12 mouse cellular contexts compared by ENCODE assay signal in the genomic region with DNA sequence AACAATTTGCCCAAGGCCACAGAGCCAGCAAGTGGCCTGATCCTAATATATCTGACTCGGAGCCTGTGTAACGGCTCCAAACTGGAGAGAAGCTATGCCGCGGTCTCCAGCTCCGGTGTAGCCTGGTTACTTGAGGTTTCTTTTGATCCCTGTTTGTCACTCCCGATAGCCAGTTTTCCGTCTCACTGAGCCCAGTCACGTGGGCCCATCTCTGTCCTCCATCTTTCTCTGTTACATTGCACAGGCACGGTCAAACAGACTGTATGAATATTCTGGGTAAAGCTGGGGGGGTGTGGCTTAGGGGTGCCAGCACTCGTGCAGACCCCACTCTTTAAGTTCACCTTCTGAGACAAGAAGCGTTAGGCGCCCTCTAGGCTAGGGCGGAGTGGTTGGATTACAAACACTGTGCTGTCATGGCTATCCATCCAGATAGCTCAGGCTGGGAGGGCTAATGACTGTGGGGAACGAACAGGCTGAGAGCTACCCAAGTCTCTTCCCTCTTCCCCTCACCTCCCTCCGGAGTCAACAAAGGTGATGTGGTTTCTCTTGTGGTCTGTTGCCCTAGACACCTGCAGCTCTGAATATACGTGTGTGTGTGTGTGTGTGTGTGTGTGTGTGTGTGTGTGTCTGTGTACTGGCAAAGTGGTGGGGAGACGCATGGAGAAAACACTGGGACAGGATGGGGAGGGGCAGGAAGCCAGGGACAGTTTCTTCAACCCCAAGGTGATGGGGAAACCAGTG. TPM values are rescaled to one million over a fixed set of nuclear protein-coding genes. Genes with fewer than 3 reads are reported as not detected.
DNase-seq lines count a peak whose midpoint lies in the region; ATAC-seq and TF ChIP-seq lines count a peak whose summit lies in the region.
"Had no signal": no experiment of that assay in that cellular context is flagged by ENCODE, and none has a peak within 500 bp of the region (broad histone marks: within the 10 kb centered on the region; RNA-seq: fewer than 3 reads in every experiment).

No protein-coding gene starts in this region.

- peak; percentile 14 for DNase-seq in adrenal gland, postnatal 10 days
- no peak for DNase-seq in adrenal gland, postnatal 4 days (ENCODE audit: low spot score in 2 of 2)
- DNase-seq in kidney, postnatal 10 days = no peak
- no peak for DNase-seq in CH12.LX (ENCODE audit: extremely low read depth)
- peak; percentile 72 to 90 for DNase-seq in thymus, adult 18-20 months
- no peak for DNase-seq in Muller cell, postnatal 12 days (ENCODE audit: inconsistent ontology term)
- no peak for DNase-seq in adrenal gland, adult 8-10 months
- DNase-seq: cerebellum, adult 18-20 months had no signal

- no peak overlapping the region for H3K4me2 ChIP-seq in kidney, embryonic 15.5 days
- H3K4me2 ChIP-seq in CH12.LX (ENCODE audit: insufficient read depth, low read depth, poor library complexity, severe bottlenecking) = no peak overlapping the region
- H3K4me2 ChIP-seq: forebrain, embryonic 15.5 days; limb, embryonic 13.5 days had no signal

- in situ Hi-C loops in CH12.LX (cut with MboI; ENCODE audit: low pct_ligation_motif_present, low pct_unique_long_range_greater_than_20kb, low sequenced_read_pairs) = loop anchor here (25.0 kb wide), 1 partner anchor 374 kb away; no protein-coding TSS in a partner anchor

- 0 out of 2 replicates have a peak, but pooled peaks cover 1% of the 10 kb centered on the region for H3K79me2 ChIP-seq in CH12.LX (replicated peaks; ENCODE audit: control insufficient read depth, extremely low read depth, insufficient read depth, poor library complexity, severe bottlenecking)

- no peak overlapping the region for H3K4me3 ChIP-seq in kidney, embryonic 15.5 days (replicated peaks)
- H3K4me3 ChIP-seq in CH12.LX (replicated peaks in 1 of 3; ENCODE audit: low read depth in 2 of 3, low read length in 2 of 3, poor library complexity in 1 of 3) = no peak overlapping the region
- H3K4me3 ChIP-seq: forebrain, embryonic 15.5 days; limb, embryonic 13.5 days had no signal

- TF ChIP-seq CTCF in CH12.LX (conservative IDR thresholded peaks at IDR 0.05 in 1 of 2, IDR thresholded peaks at IDR 0.05 in 1 of 2; ENCODE audit: low read depth in 2 of 2, low read length in 2 of 2) = peak in 1 of 2 experiments; percentile 11; a peak in 1 of 4 replicates

- H3K27me3 ChIP-seq in kidney, embryonic 15.5 days = no peaks in the 10 kb centered on the region
- H3K27me3 ChIP-seq in CH12.LX (replicated peaks) = peaks cover 3% of the 10 kb centered on the region
- H3K27me3 ChIP-seq: forebrain, embryonic 15.5 days had no signal

- ATAC-seq in kidney, embryonic 15.5 days (replicated peaks; ENCODE audit: low FRiP score) = no peak
- ATAC-seq: forebrain, embryonic 15.5 days; intestine, embryonic 16.5 days had no signal

- TF ChIP-seq POLR2A in CH12.LX (IDR thresholded peaks at IDR 0.05; ENCODE audit: low read depth, low read length) = no peak

- peak; percentile 56; the same call in 1 of the 2 replicates for TF ChIP-seq EP300 in CH12.LX (IDR thresholded peaks at IDR 0.05; ENCODE audit: low read length)

- H3K9me3 ChIP-seq in kidney, embryonic 15.5 days (replicated peaks) = no peaks in the 10 kb centered on the region
- no peaks in the 10 kb centered on the region for H3K9me3 ChIP-seq in CH12.LX (replicated peaks; ENCODE audit: low read length)
- H3K9me3 ChIP-seq: forebrain, embryonic 15.5 days; limb, embryonic 13.5 days had no signal

- H3K36me3 ChIP-seq in kidney, embryonic 15.5 days = no peaks in the 10 kb centered on the region
- H3K36me3 ChIP-seq in CH12.LX (replicated peaks in 1 of 2; ENCODE audit: control insufficient read depth in 1 of 2, insufficient read depth in 1 of 2, low read length in 1 of 2) = no peaks in the 10 kb centered on the region
- H3K36me3 ChIP-seq: forebrain, embryonic 15.5 days; limb, embryonic 13.5 days had no signal

- peaks cover 74% of the 10 kb centered on the region for H3K4me1 ChIP-seq in kidney, embryonic 15.5 days
- peaks cover 40 to 62% of the 10 kb centered on the region in 2 experiments for H3K4me1 ChIP-seq in CH12.LX (ENCODE audit: control insufficient read depth in 1 of 2, insufficient read depth in 2 of 2)

- dilution Hi-C loops in CH12.LX (cut with MboI; ENCODE audit: extremely low pct_ligation_motif_present, extremely low pct_unique_long_range_greater_than_20kb, low sequenced_read_pairs) = no loop called here

- H3K27ac ChIP-seq in kidney, embryonic 15.5 days = peak overlapping the region; percentile 80; the same call in 1 of the 2 replicates
- peak overlapping the region; percentile 74 for H3K27ac ChIP-seq in CH12.LX (ENCODE audit: insufficient read depth, low read depth)

- no peak overlapping the region for H3K9ac ChIP-seq in kidney, embryonic 15.5 days
- no peak overlapping the region for H3K9ac ChIP-seq in CH12.LX (ENCODE audit: insufficient read depth, low read depth)
- H3K9ac ChIP-seq: forebrain, embryonic 15.5 days; limb, embryonic 13.5 days had no signal

- no peak for TF ChIP-seq RAD21 in CH12.LX (IDR thresholded peaks at IDR 0.05; ENCODE audit: low read depth, low read length)

- WGBS in kidney, embryonic 15.5 days = 51% methylated on average over 17 of the region's 17 CpGs

TF ChIP-seq in CH12.LX, 34 proteins besides CTCF, POLR2A, EP300 and RAD21:
- 0 out of 2 replicates have a peak, but pooled peaks have one; percentile 42 for TF ChIP-seq RCOR1 (conservative IDR thresholded peaks at IDR 0.05; ENCODE audit: low read depth, low read length)
- TF ChIP-seq SIN3A (IDR thresholded peaks at IDR 0.05; ENCODE audit: low read length) = peak; percentile 63; the same call in 1 of the 2 replicates
- TF ChIP-seq MEF2A (IDR thresholded peaks at IDR 0.05; ENCODE audit: borderline replicate concordance, low read depth, low read length) = peak; percentile 59; the same call in 1 of the 2 replicates
- no peak for TF ChIP-seq PAX5 (IDR thresholded peaks at IDR 0.05; ENCODE audit: low read length)
- TF ChIP-seq BHLHE40 (IDR thresholded peaks at IDR 0.05; ENCODE audit: low read depth, low read length) = 0 out of 2 replicates have a peak, but pooled peaks have one; percentile 23
- TF ChIP-seq MXI1 (IDR thresholded peaks at IDR 0.05; ENCODE audit: low read depth, low read length) = no peak
- no peak for TF ChIP-seq UBTF (IDR thresholded peaks at IDR 0.05; ENCODE audit: low read depth, low read length)
- no peak for TF ChIP-seq HCFC1 (IDR thresholded peaks at IDR 0.05; ENCODE audit: low read depth, low read length)
- TF ChIP-seq ETS1 (conservative IDR thresholded peaks at IDR 0.05; ENCODE audit: low read depth, low read length) = peak; percentile 43; the same call in 1 of the 2 replicates
- no peak for TF ChIP-seq USF2 (conservative IDR thresholded peaks at IDR 0.05; ENCODE audit: low read depth, low read length)
- TF ChIP-seq TCF12 (IDR thresholded peaks at IDR 0.05; ENCODE audit: low read depth, low read length) = peak; percentile 56
- no peak for TF ChIP-seq ZC3H11A (IDR thresholded peaks at IDR 0.05; ENCODE audit: low read depth, low read length)
- TF ChIP-seq MAZ (IDR thresholded peaks at IDR 0.05; ENCODE audit: low read depth, low read length) = peak; percentile 45; the same call in 1 of the 2 replicates
- TF ChIP-seq IRF4 (IDR thresholded peaks at IDR 0.05; ENCODE audit: low read depth, low read length) = peak; percentile 31; the same call in 1 of the 2 replicates

RNA-seq across cellular contexts. Expression of gene Hdac7, which starts 8.0 kb away (rescaled TPM):
- total RNA-seq in adrenal gland, postnatal 10 days (2021) = 10 to 100 TPM; 50.4 to 76.7 TPM
- 100 to 1,000 TPM; 116 to 120 TPM for total RNA-seq in adrenal gland, postnatal 4 days (2021)
- 29.9 and 35.2 TPM in 2 replicates for polyA plus RNA-seq in kidney, embryonic 15.5 days (2015; fragmentation: Nextera tagmentation; extraction: Ambion mirVana)
- total RNA-seq in CH12.LX (2012; rRNA removed) (18.0 and 21.7 TPM in 2 replicates), CH12.LX (2014; rRNA removed) (17.7 and 19.8 TPM in 2 replicates)
- polyA plus RNA-seq in CH12.LX (2012; ENCODE audit: insufficient read length, low read depth) = 47.8 and 55.2 TPM in 2 replicates
- 100 to 1,000 TPM in 2 of 4 experiments, 10 to 100 TPM in 2; 86.1 to 106 (median 96.2) TPM for total RNA-seq in adrenal gland, adult 8-10 months (2022)

RNA-seq across cellular contexts. Expression of gene Slc48a1, which starts 58.0 kb away (rescaled TPM):
- 10 to 100 TPM; 66.1 to 78.6 TPM for total RNA-seq in adrenal gland, postnatal 10 days (2021)
- total RNA-seq in adrenal gland, postnatal 4 days (2021) = 10 to 100 TPM; 83.0 to 91.7 TPM
- polyA plus RNA-seq in kidney, embryonic 15.5 days (2015; fragmentation: Nextera tagmentation; extraction: Ambion mirVana) = 57.5 and 58.8 TPM in 2 replicates
- total RNA-seq in CH12.LX (2012; rRNA removed) (35.0 and 39.4 TPM in 2 replicates), CH12.LX (2014; rRNA removed) (23.2 and 25.4 TPM in 2 replicates)
- polyA plus RNA-seq in CH12.LX (2012; ENCODE audit: insufficient read length, low read depth) = 50.6 and 56.0 TPM in 2 replicates
- total RNA-seq in adrenal gland, adult 8-10 months (2022) = 100 to 1,000 TPM; 120 to 216 (median 160) TPM

Comparison
In these comparisons a context has a peak if more than half of its experiments do, and no peak if none do; other contexts are left out.
1. DNase-seq: peak in adrenal gland, postnatal 10 days (single experiment) and thymus, adult 18-20 months (2 of 2); none in adrenal gland, postnatal 4 days (0 of 2), kidney, postnatal 10 days (single experiment), CH12.LX (single experiment), Muller cell, postnatal 12 days (single experiment) and adrenal gland, adult 8-10 months (single experiment).